Mouse (Mus musculus) ES-E14 (cell line): Measurements from ENCODE around the gene Ddx41.

Source experiments
- CHD2 ChIP-seq: IDR thresholded peaks from 2 replicates; pipeline ENCODE4 v1.6.1; 2014; ENCODE audit warnings: mild to moderate bottlenecking, low read depth, low read length, inconsistent platforms
- HCFC1 ChIP-seq: IDR thresholded peaks from 2 replicates; pipeline ENCODE4 v1.6.1; 2012; ENCODE audit warnings: low read length, inconsistent platforms, borderline replicate concordance; ENCODE audit not compliant: insufficient read depth
- MAFK ChIP-seq: IDR thresholded peaks from 2 replicates; pipeline ENCODE4 v1.6.1; 2014; ENCODE audit warnings: mild to moderate bottlenecking, low read depth, low read length, inconsistent platforms; ENCODE audit not compliant: insufficient read depth
- ZC3H11A ChIP-seq: IDR thresholded peaks from 2 replicates; pipeline ENCODE4 v1.6.1; 2012; ENCODE audit warnings: low read depth, mild to moderate bottlenecking, inconsistent platforms, low read length, borderline replicate concordance
- ZNF384 ChIP-seq: IDR thresholded peaks from 2 replicates; pipeline ENCODE4 v1.6.1; 2012; ENCODE audit warnings: low read depth, low read length, inconsistent platforms

DNA sequence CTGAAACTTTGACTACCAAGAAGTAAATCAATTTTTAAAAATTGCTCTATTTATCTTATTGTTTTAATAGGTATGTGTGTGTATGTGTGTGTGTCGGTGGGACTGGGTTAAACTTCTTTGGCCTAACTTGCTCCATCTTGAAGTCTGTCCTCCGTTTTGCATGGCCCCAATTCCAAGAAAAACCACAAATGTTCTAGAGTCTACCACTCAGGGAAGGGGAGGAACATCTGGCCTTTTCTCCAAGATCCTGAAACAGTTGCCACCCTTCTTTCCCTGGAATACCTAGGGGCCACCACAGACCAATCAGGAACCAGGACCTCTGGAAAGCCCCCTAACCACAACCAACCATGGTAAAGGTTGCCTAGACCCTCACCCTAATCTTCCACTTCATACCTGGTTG is 35.5 kb upstream of the Ddx41 start:
- TF ChIP-seq MAFK = no peak
- no peak for TF ChIP-seq CHD2
- no peak for TF ChIP-seq ZC3H11A
- TF ChIP-seq HCFC1 = no peak
- TF ChIP-seq ZNF384 = no peak
